Mouse (Mus musculus): ENCODE measurements at regions not wholly inside any gene's neighbourhood (a gene's known extent, or its start where the extent isn't known, plus 50 kb on each side); places are given as distances from the start of the nearest gene placed in this dataset.

GRCm38 (mm10) chr12:15261604-15262003 lies 555.1 kb downstream of the Trib2 start:
- Histone ChIP-seq H3K36me3 (ENCODE audit: control insufficient read depth, insufficient read depth, low read length) (no peaks in the 10 kb centered on the region), H3K27ac (ENCODE audit: insufficient read depth, low read length) (no peak overlapping the region), H3K4me3 (ENCODE audit: extremely low read depth, insufficient read depth, insufficient read length) (no peak overlapping the region), H3K27me3 (ENCODE audit: control insufficient read depth, insufficient read depth, low read length) (no peaks in the 10 kb centered on the region), H3K4me1 (ENCODE audit: control insufficient read depth, insufficient read depth, insufficient read length) (no peaks in the 10 kb centered on the region)
- DNase-seq (ENCODE audit: low read depth in 1 of 2, low spot score in 2 of 2): no peak
- no peak for TF ChIP-seq CTCF (IDR thresholded peaks at IDR 0.05; ENCODE audit: extremely low read depth, insufficient read depth, insufficient read length, insufficient replicate concordance)
- no peak for TF ChIP-seq POLR2A (IDR thresholded peaks at IDR 0.05; ENCODE audit: low read depth, low read length)
- WGBS: 78% methylated on average over 1 of the region's 1 CpGs

- TF ChIP-seq POLR2A (IDR thresholded peaks at IDR 0.05; ENCODE audit: low read depth, low read length): no peak
- TF ChIP-seq CTCF (IDR thresholded peaks at IDR 0.05; ENCODE audit: extremely low read depth, insufficient read depth, insufficient read length, insufficient replicate concordance): no peak
- Histone ChIP-seq H3K4me3 (ENCODE audit: extremely low read depth, insufficient read depth, insufficient read length) (no peak overlapping the region), H3K36me3 (ENCODE audit: control insufficient read depth, insufficient read depth, low read length) (no peaks in the 10 kb centered on the region), H3K27me3 (ENCODE audit: control insufficient read depth, insufficient read depth, low read length) (no peaks in the 10 kb centered on the region), H3K4me1 (ENCODE audit: control insufficient read depth, insufficient read depth, insufficient read length) (no peaks in the 10 kb centered on the region), H3K27ac (ENCODE audit: insufficient read depth, low read length) (no peak overlapping the region)
- no peak for DNase-seq (ENCODE audit: low read depth in 1 of 2, low spot score in 2 of 2)
- WGBS: 82% methylated on average over 2 of the region's 2 CpGs
Observed at GRCm38 (mm10) chr12:15260907-15261415, 555.8 kb downstream of the Trib2 start.

- Histone ChIP-seq H3K27ac (ENCODE audit: insufficient read depth, low read length) (no peak overlapping the region), H3K4me1 (ENCODE audit: control insufficient read depth, insufficient read depth, insufficient read length) (no peaks in the 10 kb centered on the region), H3K36me3 (ENCODE audit: control insufficient read depth, insufficient read depth, low read length) (no peaks in the 10 kb centered on the region), H3K4me3 (ENCODE audit: extremely low read depth, insufficient read depth, insufficient read length) (no peak overlapping the region), H3K27me3 (ENCODE audit: control insufficient read depth, insufficient read depth, low read length) (no peaks in the 10 kb centered on the region)
- 82% methylated on average over 4 of the region's 4 CpGs for WGBS
- DNase-seq (ENCODE audit: low read depth in 1 of 2, low spot score in 2 of 2): no peak
- no peak for TF ChIP-seq POLR2A (IDR thresholded peaks at IDR 0.05; ENCODE audit: low read depth, low read length)
- TF ChIP-seq CTCF (IDR thresholded peaks at IDR 0.05; ENCODE audit: extremely low read depth, insufficient read depth, insufficient read length, insufficient replicate concordance): no peak
Observed at GRCm38 (mm10) chr12:15244966-15245365, 571.8 kb downstream of the Trib2 start.

GRCm38 (mm10) chr12:15222497-15223170 lies 594.1 kb downstream of the Trib2 start:
- Histone ChIP-seq H3K4me3 (ENCODE audit: extremely low read depth, insufficient read depth, insufficient read length) (no peak overlapping the region), H3K4me1 (ENCODE audit: control insufficient read depth, insufficient read depth, insufficient read length) (no peaks in the 10 kb centered on the region), H3K27me3 (ENCODE audit: control insufficient read depth, insufficient read depth, low read length) (no peaks in the 10 kb centered on the region), H3K27ac (ENCODE audit: insufficient read depth, low read length) (no peak overlapping the region), H3K36me3 (ENCODE audit: control insufficient read depth, insufficient read depth, low read length) (no peaks in the 10 kb centered on the region)
- no peak for TF ChIP-seq POLR2A (IDR thresholded peaks at IDR 0.05; ENCODE audit: low read depth, low read length)
- no peak for DNase-seq (ENCODE audit: low read depth in 1 of 2, low spot score in 2 of 2)
- 91% methylated on average over 5 of the region's 5 CpGs for WGBS

- Histone ChIP-seq H3K27me3 (ENCODE audit: control insufficient read depth, insufficient read depth, low read length) (no peaks in the 10 kb centered on the region), H3K4me1 (ENCODE audit: control insufficient read depth, insufficient read depth, insufficient read length) (no peaks in the 10 kb centered on the region), H3K27ac (ENCODE audit: insufficient read depth, low read length) (no peak overlapping the region), H3K36me3 (ENCODE audit: control insufficient read depth, insufficient read depth, low read length) (no peaks in the 10 kb centered on the region), H3K4me3 (ENCODE audit: extremely low read depth, insufficient read depth, insufficient read length) (no peak overlapping the region)
- no peak for DNase-seq (ENCODE audit: low read depth in 1 of 2, low spot score in 2 of 2)
- TF ChIP-seq POLR2A (IDR thresholded peaks at IDR 0.05; ENCODE audit: low read depth, low read length) (no peak), CTCF (IDR thresholded peaks at IDR 0.05; ENCODE audit: extremely low read depth, insufficient read depth, insufficient read length, insufficient replicate concordance) (no peak)
- 84% methylated on average over 8 of the region's 8 CpGs for WGBS
Observed at GRCm38 (mm10) chr12:15218504-15218903, 598.2 kb downstream of the Trib2 start.

GRCm38 (mm10) chr12:15216180-15216579 lies 600.5 kb downstream of the Trib2 start:
- TF ChIP-seq CTCF (IDR thresholded peaks at IDR 0.05; ENCODE audit: extremely low read depth, insufficient read depth, insufficient read length, insufficient replicate concordance): no peak
- TF ChIP-seq POLR2A (IDR thresholded peaks at IDR 0.05; ENCODE audit: low read depth, low read length): no peak
- WGBS: 82% methylated on average over 3 of the region's 3 CpGs
- H3K4me1 ChIP-seq (ENCODE audit: control insufficient read depth, insufficient read depth, insufficient read length): no peaks in the 10 kb centered on the region

GRCm38 (mm10) chr12:15174411-15175041 lies 642.2 kb downstream of the Trib2 start:
- H3K36me3 ChIP-seq (ENCODE audit: control insufficient read depth, insufficient read depth, low read length): no peaks in the 10 kb centered on the region
- H3K27me3 ChIP-seq (ENCODE audit: control insufficient read depth, insufficient read depth, low read length): no peaks in the 10 kb centered on the region
- DNase-seq (ENCODE audit: low read depth in 1 of 2, low spot score in 2 of 2): no peak
- no peak overlapping the region for H3K27ac ChIP-seq (ENCODE audit: insufficient read depth, low read length)
- H3K4me3 ChIP-seq (ENCODE audit: extremely low read depth, insufficient read depth, insufficient read length): no peak overlapping the region
- WGBS: 61% methylated on average over 6 of the region's 6 CpGs
- TF ChIP-seq POLR2A (IDR thresholded peaks at IDR 0.05; ENCODE audit: low read depth, low read length) (no peak), CTCF (IDR thresholded peaks at IDR 0.05; ENCODE audit: extremely low read depth, insufficient read depth, insufficient read length, insufficient replicate concordance) (no peak)
- no peaks in the 10 kb centered on the region for H3K4me1 ChIP-seq (ENCODE audit: control insufficient read depth, insufficient read depth, insufficient read length)

More at GRCm38 (mm10) chr12:15216180-15216579, 600.5 kb downstream of the Trib2 start:
- no peaks in the 10 kb centered on the region for H3K36me3 ChIP-seq (ENCODE audit: control insufficient read depth, insufficient read depth, low read length)
- DNase-seq (ENCODE audit: low read depth in 1 of 2, low spot score in 2 of 2): no peak
- no peak overlapping the region for H3K27ac ChIP-seq (ENCODE audit: insufficient read depth, low read length)
- no peak overlapping the region for H3K4me3 ChIP-seq (ENCODE audit: extremely low read depth, insufficient read depth, insufficient read length)
- H3K27me3 ChIP-seq (ENCODE audit: control insufficient read depth, insufficient read depth, low read length): no peaks in the 10 kb centered on the region
